Mouse (Mus musculus) cerebellum, adult 11-12 months (tissue): Measurements from ENCODE around the gene Tenm4.

Source experiments
- DNase-seq: peaks from one replicate; pipeline ENCODE4 v3.0.0; 2022

The Tenm4 gene

GRCm38 (mm10) chr7:96170924-96171595 is at the start of gene Tenm4:
TSS of gene Tenm4 (plus strand) at chr7:96171246.
- DNase-seq, result no peak

GRCm38 (mm10) chr7:96130763-96131162 is 40.3 kb upstream of the Tenm4 start:
- DNase-seq, result no peak

- DNase-seq, result no peak
These were observed 39.9 kb upstream of the Tenm4 start for GRCm38 (mm10) chr7:96131175-96131574.

- no peak for DNase-seq
These were observed 34.5 kb upstream of the Tenm4 start for GRCm38 (mm10) chr7:96136497-96136961.

- DNase-seq, result no peak
These were observed 29.2 kb upstream of the Tenm4 start for GRCm38 (mm10) chr7:96141876-96142275.

- DNase-seq, result peak; percentile 73
These were observed 28.0 kb upstream of the Tenm4 start for GRCm38 (mm10) chr7:96142973-96143596.

- DNase-seq, result no peak
These were observed 23.6 kb upstream of the Tenm4 start for GRCm38 (mm10) chr7:96147436-96147835.

- no peak for DNase-seq
These were observed 22.9 kb upstream of the Tenm4 start for GRCm38 (mm10) chr7:96148191-96148590.

- no peak for DNase-seq
These were observed 19.8 kb upstream of the Tenm4 start for GRCm38 (mm10) chr7:96151277-96151676.

GRCm38 (mm10) chr7:96151961-96152360 is 19.1 kb upstream of the Tenm4 start:
- DNase-seq, result no peak

- DNase-seq, result no peak
These were observed 18.6 kb upstream of the Tenm4 start for GRCm38 (mm10) chr7:96152431-96152830.

- no peak for DNase-seq
These were observed 18.1 kb upstream of the Tenm4 start for GRCm38 (mm10) chr7:96152924-96153359.

GRCm38 (mm10) chr7:96154025-96154424 is 17.0 kb upstream of the Tenm4 start:
- no peak for DNase-seq

- DNase-seq, result no peak
These were observed 14.4 kb upstream of the Tenm4 start for GRCm38 (mm10) chr7:96156481-96157255.

GRCm38 (mm10) chr7:96164141-96164540 is 6.9 kb upstream of the Tenm4 start:
- DNase-seq, result no peak

GRCm38 (mm10) chr7:96168921-96169320 is 2.1 kb upstream of the Tenm4 start:
- no peak for DNase-seq

GRCm38 (mm10) chr7:96171596-96172563 is 834 bp downstream of the Tenm4 start:
- no peak for DNase-seq

GRCm38 (mm10) chr7:96176781-96177180 is 5.7 kb downstream of the Tenm4 start:
- no peak for DNase-seq

- no peak for DNase-seq
These were observed 10.7 kb downstream of the Tenm4 start for GRCm38 (mm10) chr7:96181751-96182150.

- DNase-seq, result no peak
These were observed 12.1 kb downstream of the Tenm4 start for GRCm38 (mm10) chr7:96183195-96183594.

GRCm38 (mm10) chr7:96185411-96185810 is 14.4 kb downstream of the Tenm4 start:
- DNase-seq, result no peak

GRCm38 (mm10) chr7:96203812-96204560 is 32.9 kb downstream of the Tenm4 start:
- no peak for DNase-seq
